Mouse (Mus musculus) liver, embryonic 14.5 days (tissue): Measurements from ENCODE around the gene Strn3.

Experiments
- CTCF ChIP-seq: IDR thresholded peaks from 2 replicates; pipeline ENCODE4 v1.5.1; 2016; ENCODE audit warnings: antibody characterized with exemption, low read depth, control low read depth
- EP300 ChIP-seq: IDR thresholded peaks from 2 replicates; pipeline ENCODE4 v1.6.1; 2016; ENCODE audit warnings: antibody characterized with exemption, low read depth

GRCm38 (mm10) chr12:51567225-51567624, 124.5 kb downstream of the Strn3 start:
- peak; percentile 19; the same call in 1 of the 2 replicates for TF ChIP-seq EP300
- no peak for TF ChIP-seq CTCF
